Mouse (Mus musculus) brain, embryonic 14.5 days (tissue): ENCODE measurements around the gene Hoxc13. TPM values are rescaled to one million over a fixed set of nuclear protein-coding genes. Genes with fewer than 3 reads are reported as not detected.

Experiments
- DNase-seq: peaks from one replicate; pipeline ENCODE4 v3.0.0-alpha.2; 2011; ENCODE audit warnings: low read depth
- CTCF ChIP-seq: fragments of 200-500 bp; IDR thresholded peaks from 2 replicates; pipeline ENCODE4 v1.5.1; 2012; ENCODE audit warnings: inconsistent platforms, mild to moderate bottlenecking, moderate library complexity, borderline replicate concordance; ENCODE audit not compliant: insufficient read depth, insufficient read length; ENCODE audit errors: extremely low read depth
- POLR2A ChIP-seq: fragments of 200-500 bp; IDR thresholded peaks from 2 replicates; pipeline ENCODE4 v1.6.1; 2012; ENCODE audit warnings: mild to moderate bottlenecking, inconsistent platforms, borderline replicate concordance; ENCODE audit not compliant: poor library complexity, insufficient read depth, insufficient read length, severe bottlenecking; ENCODE audit errors: extremely low read depth
- polyA plus RNA-seq: library from polyadenylated mRNA; depleted of rRNA; stranded (reverse); fragments of >200 nt; gene quantifications from 2 replicates; pipeline ENCODE4 v1.2.3, GENCODE M21; 2012

The Hoxc13 gene
- polyA plus RNA-seq, 1 experiment, result 0.15 TPM

GRCm38 (mm10) chr15:102919336-102920180, 1.3 kb upstream of the Hoxc13 start:
- TF ChIP-seq CTCF (no peak), POLR2A (no peak)
- DNase-seq, result no peak

GRCm38 (mm10) chr15:102920619-102921018, 284 bp upstream of the Hoxc13 start:
- TF ChIP-seq POLR2A (no peak), CTCF (no peak)
- DNase-seq, result peak; percentile 82

DNA sequence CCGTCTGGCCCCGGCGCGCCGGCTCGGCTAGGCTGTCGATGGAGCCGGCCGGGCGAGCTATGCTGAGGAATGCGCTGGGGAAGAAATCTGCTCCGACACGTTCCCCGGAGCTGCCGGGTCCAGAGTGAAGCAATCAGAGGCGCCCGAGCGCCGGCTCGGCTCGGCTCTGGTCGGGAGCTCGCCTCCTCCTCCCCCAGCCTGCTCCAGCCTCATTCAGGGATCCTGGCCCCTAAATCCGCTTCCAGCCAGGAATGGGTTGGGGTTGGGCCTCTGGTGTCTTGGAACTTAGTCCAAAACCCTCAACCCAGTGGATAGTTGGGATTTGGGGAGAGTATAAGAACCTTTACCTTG, 1.1 kb downstream of the Hoxc13 start:
- no peak for DNase-seq
- TF ChIP-seq POLR2A (no peak), CTCF (no peak)

- DNase-seq, result no peak
- TF ChIP-seq CTCF (no peak), POLR2A (no peak)
Observed at GRCm38 (mm10) chr15:102922636-102923500, 2.0 kb downstream of the Hoxc13 start.

GRCm38 (mm10) chr15:102927032-102927645, 6.2 kb downstream of the Hoxc13 start:
- DNase-seq, result no peak
- TF ChIP-seq CTCF, result no peak
- TF ChIP-seq POLR2A, result no peak

DNA sequence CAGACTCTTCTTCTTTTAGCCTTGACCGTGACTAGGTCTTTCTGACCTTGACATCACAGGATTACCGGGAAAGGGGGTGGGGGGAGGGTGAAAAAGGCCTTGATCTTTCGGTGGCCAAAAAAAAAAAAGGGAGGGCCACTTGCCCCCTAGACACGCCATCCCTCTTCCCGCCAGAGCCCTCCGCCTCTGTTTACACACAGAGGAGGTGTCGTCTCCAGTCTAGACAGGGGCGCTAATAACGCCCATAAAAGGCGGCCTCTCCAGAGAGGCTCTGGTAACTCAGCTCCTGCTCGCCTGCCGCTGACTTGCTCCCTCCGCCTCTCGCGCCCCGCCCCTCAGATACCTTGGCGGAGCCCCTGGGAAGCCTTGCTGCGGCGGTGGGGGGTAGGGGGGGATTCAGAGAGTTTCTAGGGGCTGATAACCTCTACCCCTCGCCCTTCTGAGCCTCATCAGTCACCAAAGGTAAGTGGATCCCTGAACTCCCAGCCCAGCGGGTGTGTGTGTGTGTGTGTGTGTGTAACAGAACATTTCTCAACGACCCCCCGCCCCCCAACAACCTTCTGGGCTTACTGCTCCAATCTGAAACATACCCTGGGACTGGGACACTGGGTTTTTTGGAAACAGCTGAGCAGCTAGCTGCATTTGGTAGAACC, 10.9 kb downstream of the Hoxc13 start:
- no peak for DNase-seq
- no peak for TF ChIP-seq CTCF
- no peak for TF ChIP-seq POLR2A

DNA sequence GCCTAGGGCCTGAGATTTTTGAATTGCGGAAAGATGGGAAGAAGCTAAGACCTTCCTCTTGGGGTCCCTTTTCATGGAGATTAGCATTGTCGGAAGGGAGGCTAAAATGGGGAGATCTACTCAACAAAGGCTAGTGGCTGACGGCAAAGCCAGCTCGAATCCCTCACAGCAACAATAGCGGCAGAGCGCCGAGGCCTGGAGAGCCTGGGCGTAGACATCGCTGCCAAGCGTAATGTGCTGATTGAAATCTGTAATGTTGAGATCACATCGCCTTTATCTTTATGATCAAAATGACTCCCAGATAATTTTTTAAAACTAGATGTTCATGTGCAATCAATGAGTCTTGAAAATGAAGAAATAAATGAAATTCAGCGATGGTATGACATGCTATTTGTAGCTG, 13.5 kb downstream of the Hoxc13 start:
- no peak for TF ChIP-seq CTCF
- no peak for TF ChIP-seq POLR2A
- DNase-seq, result no peak

- no peak for DNase-seq
- no peak for TF ChIP-seq POLR2A
- no peak for TF ChIP-seq CTCF
Observed at GRCm38 (mm10) chr15:102934897-102935296, 14.0 kb downstream of the Hoxc13 start.

DNA sequence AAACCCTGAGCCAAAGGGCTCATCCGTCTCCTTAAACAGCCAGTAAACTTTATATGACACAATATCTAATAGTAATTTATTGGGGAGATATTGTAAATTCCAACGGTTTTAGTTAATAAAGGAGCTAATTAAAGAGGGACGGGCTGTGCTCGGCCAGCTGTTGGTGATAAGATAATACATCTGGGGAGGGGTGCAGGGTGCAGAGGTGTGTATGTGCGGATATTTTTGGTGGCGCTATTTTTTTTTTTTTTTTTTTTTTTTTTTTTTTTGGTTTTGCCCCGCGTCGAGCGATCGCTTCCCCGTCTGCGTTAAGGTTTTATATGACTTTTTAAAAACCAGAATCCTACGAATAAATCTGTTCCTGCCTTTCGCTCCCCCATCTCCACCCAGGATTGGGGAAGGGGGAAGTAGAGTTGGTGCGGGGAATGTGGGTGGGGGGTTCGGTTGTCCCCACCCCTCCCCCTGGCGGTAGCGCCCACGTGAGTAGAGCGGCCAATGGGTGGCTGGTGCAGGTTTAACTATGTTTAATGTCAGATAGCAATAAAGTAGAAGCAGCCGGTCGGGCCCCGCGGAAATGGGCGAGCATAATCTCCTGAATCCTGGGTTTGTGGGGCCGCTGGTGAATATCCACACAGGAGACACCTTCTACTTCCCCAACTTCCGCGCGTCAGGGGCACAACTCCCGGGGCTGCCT, 15.5 kb downstream of the Hoxc13 start, which contains the start of gene Hoxc12:
Gene Hoxc12 (plus strand): TSS at position 479 of the 694 bp plus-strand sequence.
- no peak for TF ChIP-seq CTCF
- no peak for TF ChIP-seq POLR2A
- no peak for DNase-seq

DNA sequence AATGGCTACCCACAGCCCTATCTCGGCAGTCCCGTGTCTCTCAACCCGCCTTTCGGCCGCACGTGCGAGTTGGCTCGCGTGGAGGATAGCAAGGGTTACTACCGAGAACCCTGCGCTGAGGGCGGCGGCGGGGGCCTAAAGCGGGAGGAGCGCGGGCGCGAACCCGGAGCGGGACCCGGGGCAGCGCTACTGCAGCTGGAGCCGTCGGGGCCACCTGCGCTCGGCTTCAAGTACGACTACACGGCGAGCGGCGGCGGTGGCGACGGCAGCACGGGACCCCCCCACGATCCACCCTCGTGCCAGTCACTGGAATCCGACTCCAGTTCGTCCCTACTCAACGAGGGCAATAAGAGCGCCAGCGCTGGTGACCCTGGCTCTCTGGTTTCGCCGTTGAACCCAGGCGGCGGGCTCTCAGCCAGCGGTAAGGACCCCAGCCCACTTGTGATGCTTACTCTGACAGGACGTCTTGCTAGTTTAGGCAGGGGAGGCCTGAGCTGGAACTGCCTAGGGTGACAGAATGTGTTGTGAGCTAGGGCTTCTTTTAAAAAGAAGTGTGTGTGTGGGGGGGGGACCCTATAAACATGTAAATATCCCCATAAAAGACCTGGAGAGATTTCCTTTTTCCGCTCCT, 16.2 kb downstream of the Hoxc13 start:
- TF ChIP-seq POLR2A (no peak), CTCF (no peak)
- no peak for DNase-seq

- TF ChIP-seq POLR2A, result no peak
Observed at GRCm38 (mm10) chr15:102939256-102940155, 18.6 kb downstream of the Hoxc13 start.

More at GRCm38 (mm10) chr15:102939256-102940155, 18.6 kb downstream of the Hoxc13 start:
- DNase-seq, result no peak
